Mouse (Mus musculus): ENCODE measurements around the gene Arhgef11.
A peak's percentile ranks its signal among the peaks of the same experiment; 100 is the strongest.

The Arhgef11 gene

GRCm38 (mm10) chr3:87661291-87661690 lies 43.9 kb downstream of the Arhgef11 start:
- DNase-seq (ENCODE audit: low spot score in 2 of 2), result no peak

GRCm38 (mm10) chr3:87718525-87718924 lies 101.2 kb downstream of the Arhgef11 start:
- no peak for DNase-seq (ENCODE audit: low spot score in 2 of 2)

GRCm38 (mm10) chr3:87724556-87724955 lies 107.2 kb downstream of the Arhgef11 start:
- no peak for DNase-seq (ENCODE audit: low spot score in 2 of 2)

GRCm38 (mm10) chr3:87725396-87726160 lies 108.2 kb downstream of the Arhgef11 start:
- no peak for DNase-seq (ENCODE audit: low spot score in 2 of 2)

- DNase-seq (ENCODE audit: low spot score in 2 of 2), result no peak
Measured at GRCm38 (mm10) chr3:87726191-87726590, 108.8 kb downstream of the Arhgef11 start.

- no peak for DNase-seq (ENCODE audit: low spot score in 2 of 2)
Measured at GRCm38 (mm10) chr3:87728696-87729095, 111.3 kb downstream of the Arhgef11 start.

- no peak for DNase-seq (ENCODE audit: low spot score in 2 of 2)
Measured at GRCm38 (mm10) chr3:87733098-87733497, 115.7 kb downstream of the Arhgef11 start.

GRCm38 (mm10) chr3:87733984-87734761 lies 116.8 kb downstream of the Arhgef11 start:
- no peak for DNase-seq (ENCODE audit: low spot score in 2 of 2)

- DNase-seq (ENCODE audit: low spot score in 2 of 2), result no peak
Measured at GRCm38 (mm10) chr3:87735335-87735734, 118.0 kb downstream of the Arhgef11 start.

- DNase-seq (ENCODE audit: low spot score in 2 of 2), result no peak
Measured at GRCm38 (mm10) chr3:87738906-87739305, 121.5 kb downstream of the Arhgef11 start.

GRCm38 (mm10) chr3:87742013-87742412 lies 124.7 kb downstream of the Arhgef11 start:
- DNase-seq (ENCODE audit: low spot score in 2 of 2), result no peak

- no peak for DNase-seq (ENCODE audit: low spot score in 2 of 2)
Measured at GRCm38 (mm10) chr3:87742735-87743134, 125.4 kb downstream of the Arhgef11 start.

GRCm38 (mm10) chr3:87743927-87744326 lies 126.6 kb downstream of the Arhgef11 start:
- DNase-seq (ENCODE audit: low spot score in 2 of 2), result no peak

GRCm38 (mm10) chr3:87745036-87745659 lies 127.8 kb downstream of the Arhgef11 start:
- no peak for DNase-seq (ENCODE audit: low spot score in 2 of 2)

- DNase-seq (ENCODE audit: low spot score in 2 of 2), result no peak
Measured at GRCm38 (mm10) chr3:87748431-87748830, 131.1 kb downstream of the Arhgef11 start, which contains the start of gene Lrrc71. Gene Lrrc71, minus strand, starts transcription at chr3:87748625.

GRCm38 (mm10) chr3:87749036-87749435 lies 131.7 kb downstream of the Arhgef11 start:
- peak in 1 of 2 experiments; percentile 30 for DNase-seq (ENCODE audit: low spot score in 2 of 2)

GRCm38 (mm10) chr3:87749977-87750376 lies 132.6 kb downstream of the Arhgef11 start:
- DNase-seq (ENCODE audit: low spot score in 2 of 2), result no peak

GRCm38 (mm10) chr3:87752567-87752966 lies 135.2 kb downstream of the Arhgef11 start:
- no peak for DNase-seq (ENCODE audit: low spot score in 2 of 2)

- DNase-seq (ENCODE audit: low spot score in 2 of 2), result no peak
Measured at GRCm38 (mm10) chr3:87753829-87754228, 136.5 kb downstream of the Arhgef11 start.

GRCm38 (mm10) chr3:87755964-87756363 lies 138.6 kb downstream of the Arhgef11 start:
- DNase-seq (ENCODE audit: low spot score in 2 of 2), result peak; percentile 59 to 74

GRCm38 (mm10) chr3:87756488-87756887 lies 139.1 kb downstream of the Arhgef11 start:
- DNase-seq (ENCODE audit: low spot score in 2 of 2), result no peak

GRCm38 (mm10) chr3:87758641-87759040 lies 141.3 kb downstream of the Arhgef11 start:
- no peak for DNase-seq (ENCODE audit: low spot score in 2 of 2)
